Mouse (Mus musculus) frontal cortex, postnatal 36 days (tissue): Measurements from ENCODE around the gene Slc17a9.
A peak's percentile ranks its signal among the peaks of the same experiment; 100 is the strongest.

Experiments used
- DNase-seq, 2 experiments: peaks; one replicate each; pipeline ENCODE4 v3.0.0; 2022; ENCODE audit warnings: low spot score in 2 of 2

The Slc17a9 gene

DNA sequence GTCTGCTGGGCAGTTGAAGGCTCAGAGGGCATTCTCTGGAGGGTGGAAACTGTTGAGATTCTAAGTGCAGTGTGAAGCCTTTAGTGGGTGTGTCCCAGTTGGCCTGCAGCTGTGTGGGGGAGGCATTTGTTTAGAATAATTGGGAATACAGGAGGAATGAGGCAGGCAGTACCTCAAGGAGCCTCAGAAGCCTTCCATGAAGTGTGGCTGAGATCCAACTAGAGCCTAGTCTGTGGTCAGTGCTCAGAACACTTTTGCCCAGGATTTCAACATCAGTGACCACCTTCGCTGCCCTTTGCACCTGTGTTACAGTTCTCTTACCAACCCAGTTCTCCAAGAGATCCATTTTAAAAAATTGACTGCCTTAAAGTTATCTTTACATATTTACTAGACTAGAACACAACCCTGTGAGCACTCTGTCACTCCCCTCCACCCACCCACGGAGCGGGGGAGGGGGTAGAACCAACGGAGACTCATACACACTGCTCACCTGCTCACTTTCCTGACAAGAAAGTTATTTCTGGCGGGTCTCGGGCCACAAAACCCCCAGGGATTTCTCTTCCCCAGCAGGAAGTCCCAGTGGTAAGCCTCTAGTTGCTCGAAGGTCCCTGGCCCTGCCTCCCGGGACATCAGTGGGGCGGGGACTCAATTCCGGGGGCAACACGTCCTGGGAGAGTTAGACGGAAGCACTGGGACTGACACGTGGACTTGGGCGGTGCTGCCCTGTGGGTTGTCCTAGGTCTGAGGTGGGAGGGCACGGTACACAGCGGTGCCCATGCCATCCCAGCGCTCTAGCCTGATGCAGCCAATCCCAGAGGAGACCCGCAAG is at the start of gene Slc17a9:
Gene Slc17a9 (plus strand): TSS at position 679 of the 829 bp plus-strand sequence.
- no peak for DNase-seq

DNA sequence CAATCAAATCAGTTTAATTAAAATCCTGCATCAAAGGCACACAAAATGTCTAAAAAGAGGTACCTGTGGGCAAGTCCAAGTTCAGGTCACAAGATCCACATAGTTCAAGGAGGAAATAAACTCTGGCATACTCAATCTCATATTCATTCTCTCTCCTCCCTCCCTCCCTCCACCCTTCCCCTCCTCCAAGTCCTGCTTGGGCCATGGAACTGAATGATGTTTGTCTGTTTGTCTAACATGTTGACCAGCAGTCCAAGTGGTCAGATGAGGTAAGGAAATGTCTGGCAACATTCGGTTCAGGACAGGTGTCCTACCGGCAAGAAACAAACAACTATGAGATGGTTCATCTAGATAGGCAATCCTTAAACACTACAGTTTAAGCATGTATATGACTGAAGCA is 48.4 kb upstream of the Slc17a9 start:
- DNase-seq, result no peak

DNA sequence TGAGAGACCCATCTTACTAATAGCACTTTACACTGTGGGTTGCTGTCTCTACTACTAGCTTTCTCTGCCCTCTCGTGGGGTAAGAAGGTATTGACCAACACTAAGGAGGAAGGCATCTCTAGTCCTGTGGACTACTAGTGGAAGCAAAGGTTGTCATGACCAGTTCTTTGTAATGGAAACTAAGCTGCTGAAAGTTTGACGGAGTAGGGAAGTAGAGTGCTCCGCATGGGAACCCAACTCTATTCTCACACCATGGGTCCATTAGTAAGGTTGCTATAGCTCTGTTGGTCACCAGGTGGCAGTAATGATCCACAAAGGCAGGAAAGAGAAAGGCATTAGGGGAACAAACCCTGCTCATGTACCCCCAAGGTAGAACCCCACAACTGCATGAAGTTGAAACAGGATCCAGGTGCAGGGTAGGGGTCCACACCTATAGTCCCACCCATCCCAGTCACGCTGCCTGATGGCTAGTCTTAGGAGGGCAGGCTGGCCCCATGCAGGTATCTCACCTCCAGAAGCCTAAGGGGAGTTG is 46.4 kb upstream of the Slc17a9 start:
- DNase-seq, result peak; percentile 68 to 83

DNA sequence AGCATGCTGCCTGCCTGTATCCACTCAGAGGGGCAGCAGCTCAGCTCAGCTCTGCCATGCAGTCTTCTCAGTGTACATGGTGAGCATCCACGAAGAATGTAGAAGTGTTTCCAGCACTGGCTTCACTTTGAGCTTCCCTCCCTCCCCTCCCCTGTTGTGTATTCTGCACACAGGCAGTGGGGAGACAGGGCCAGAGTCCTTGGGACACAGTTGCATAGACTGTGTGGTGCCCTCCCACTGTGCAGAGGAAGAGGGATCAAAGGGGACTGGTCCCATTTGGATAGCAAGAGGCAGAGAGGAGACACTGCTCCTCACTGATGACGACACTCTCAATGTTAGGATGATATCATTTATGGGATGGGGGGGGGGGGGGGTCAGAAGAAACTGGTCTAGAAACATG is 43.8 kb upstream of the Slc17a9 start:
- no peak for DNase-seq

DNA sequence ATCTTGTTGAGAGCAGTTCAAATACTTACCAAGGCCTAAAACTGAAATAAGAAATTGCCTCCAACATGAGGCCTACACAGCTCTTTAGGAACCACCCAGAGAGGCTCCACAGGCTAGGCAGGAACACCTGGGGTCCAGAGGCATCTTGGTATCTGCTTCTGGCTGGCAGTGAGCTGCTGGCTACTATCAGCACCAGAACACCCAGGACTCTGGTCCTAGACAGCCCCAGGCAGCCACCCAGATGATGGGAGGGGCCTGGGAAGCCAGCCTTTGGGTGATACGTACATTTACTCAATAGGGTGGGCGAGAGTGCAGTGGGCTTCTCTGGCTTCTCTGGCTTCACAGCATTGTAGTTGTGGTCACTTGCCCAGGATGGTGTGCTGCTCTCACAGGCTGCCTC is 41.5 kb upstream of the Slc17a9 start:
- DNase-seq, result no peak

DNA sequence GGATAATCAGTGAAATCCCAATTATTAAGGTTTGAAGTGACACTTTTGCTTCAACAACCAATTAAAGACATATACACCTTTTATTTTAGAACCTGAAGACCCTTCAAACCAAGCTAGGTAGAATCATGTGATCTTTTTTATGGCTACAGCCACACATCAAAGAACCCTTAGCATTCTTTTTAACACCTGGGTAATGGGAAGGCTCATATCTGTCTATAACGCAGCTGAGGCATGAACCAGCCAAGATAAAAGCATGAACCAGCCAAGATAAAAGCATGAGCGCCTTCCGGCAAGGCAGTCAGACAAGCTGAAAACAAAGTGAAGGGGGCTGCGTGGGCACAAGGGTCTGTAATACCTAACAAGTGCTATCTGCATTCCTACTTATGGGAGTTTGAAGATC is 41.0 kb upstream of the Slc17a9 start:
- no peak for DNase-seq

DNA sequence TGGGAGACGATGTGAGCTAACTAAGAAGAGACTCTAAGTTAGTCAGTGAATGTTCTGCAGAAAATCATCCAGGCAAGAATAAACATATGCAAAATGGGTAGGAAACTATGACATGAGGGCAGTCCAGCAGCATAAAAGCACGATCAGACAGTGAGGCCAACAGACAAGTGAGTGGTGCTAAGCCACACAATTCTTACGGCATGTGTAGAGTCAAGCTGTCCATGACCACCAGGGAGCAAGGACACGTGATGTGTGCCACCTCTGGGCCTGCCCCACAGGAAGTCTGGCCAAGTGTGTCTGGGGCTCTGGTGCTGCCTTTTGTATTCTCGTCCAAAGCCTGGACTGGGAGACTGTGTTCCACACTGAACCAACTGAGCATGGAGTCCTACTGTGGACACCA is 35.2 kb upstream of the Slc17a9 start:
- DNase-seq, result no peak

DNA sequence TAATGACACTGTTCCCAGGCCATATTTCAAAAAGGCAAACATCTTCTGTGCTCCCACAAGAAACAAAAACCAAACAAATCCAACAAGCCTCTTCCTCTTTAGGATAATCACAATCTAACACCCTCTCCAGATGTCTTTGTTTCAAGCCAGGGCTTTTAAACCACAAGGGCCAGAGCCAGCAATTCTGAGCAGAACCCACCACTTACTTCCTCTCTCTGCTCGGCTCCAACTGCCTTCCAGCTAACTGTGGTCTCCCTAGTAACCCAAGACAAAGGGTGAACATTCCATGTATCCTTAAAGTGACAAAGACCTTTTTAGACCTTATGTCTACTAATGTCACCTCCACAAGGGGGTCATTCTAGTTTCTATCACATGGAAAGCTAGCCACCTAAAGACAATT is 32.4 kb upstream of the Slc17a9 start:
- DNase-seq, result no peak

DNA sequence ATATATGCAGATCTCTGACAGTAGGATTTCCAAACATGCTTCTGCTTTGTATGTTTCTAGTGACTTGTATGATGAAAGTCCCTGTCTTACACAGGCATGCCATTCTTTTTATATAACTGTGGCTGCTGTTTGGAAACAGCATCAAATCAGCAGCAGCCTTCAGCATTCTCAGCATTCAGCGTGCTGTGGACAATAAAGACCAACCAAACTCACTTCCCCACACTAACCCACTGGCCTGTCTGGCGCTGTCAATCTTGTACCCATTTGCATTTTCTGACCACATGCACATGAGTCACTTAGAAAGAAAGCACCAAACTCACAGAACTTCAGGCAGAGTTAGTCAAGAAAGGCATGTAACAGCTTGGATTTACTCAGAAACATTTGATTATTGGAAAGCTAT is 29.9 kb upstream of the Slc17a9 start:
- DNase-seq, result no peak

DNA sequence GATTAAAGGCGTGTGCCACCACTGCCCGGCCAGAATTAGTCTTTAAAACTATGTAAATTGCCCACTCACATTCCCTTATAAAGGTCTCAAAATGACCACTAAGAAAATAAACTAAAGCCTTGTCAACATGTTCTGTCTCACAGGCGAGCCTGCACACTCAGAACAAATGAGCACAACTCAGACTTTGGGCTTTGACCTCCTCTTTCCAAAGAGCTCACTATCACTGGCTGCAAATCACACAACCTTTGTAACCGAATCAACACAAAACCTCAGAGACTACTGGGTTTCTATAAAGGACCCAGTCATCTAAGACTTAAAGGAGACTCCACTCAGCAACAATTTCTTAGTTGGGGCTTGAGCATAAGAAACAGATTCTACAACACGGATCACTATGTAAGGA is 24.6 kb upstream of the Slc17a9 start:
- no peak for DNase-seq

DNA sequence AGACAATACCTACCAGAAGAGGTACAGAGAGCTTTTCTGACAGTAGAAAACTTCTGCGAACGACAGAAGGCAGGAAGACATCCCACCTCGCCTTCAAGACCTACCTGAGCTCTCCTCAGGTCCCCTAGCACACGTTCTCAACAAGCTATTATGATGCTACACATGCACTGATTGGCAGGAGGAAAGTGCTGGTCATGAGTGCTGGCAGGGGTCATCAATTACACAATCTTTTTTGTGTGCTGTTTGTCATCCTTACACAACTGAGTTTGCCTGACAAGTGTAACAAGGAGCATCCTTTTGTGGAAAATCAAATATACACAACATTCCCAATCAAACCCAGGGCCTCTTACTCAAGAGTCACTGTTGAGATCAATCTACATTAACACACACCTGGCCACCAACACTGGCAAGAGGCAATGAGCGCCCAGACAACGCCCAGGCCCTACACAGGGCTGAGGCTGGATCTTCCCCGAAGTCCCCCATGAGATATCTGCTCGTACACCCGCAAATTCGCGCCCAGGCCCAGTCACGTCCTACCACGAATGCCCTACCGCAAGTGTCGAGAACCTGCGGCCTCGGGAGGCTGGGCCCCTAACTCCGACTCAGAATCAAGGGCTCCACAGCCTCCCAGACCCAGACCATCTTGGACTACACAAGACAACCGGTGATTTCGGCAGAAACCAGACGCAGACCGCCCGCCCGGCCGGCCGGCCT is 23.9 kb upstream of the Slc17a9 start:
- DNase-seq, result peak in 1 of 2 experiments; percentile 20

DNA sequence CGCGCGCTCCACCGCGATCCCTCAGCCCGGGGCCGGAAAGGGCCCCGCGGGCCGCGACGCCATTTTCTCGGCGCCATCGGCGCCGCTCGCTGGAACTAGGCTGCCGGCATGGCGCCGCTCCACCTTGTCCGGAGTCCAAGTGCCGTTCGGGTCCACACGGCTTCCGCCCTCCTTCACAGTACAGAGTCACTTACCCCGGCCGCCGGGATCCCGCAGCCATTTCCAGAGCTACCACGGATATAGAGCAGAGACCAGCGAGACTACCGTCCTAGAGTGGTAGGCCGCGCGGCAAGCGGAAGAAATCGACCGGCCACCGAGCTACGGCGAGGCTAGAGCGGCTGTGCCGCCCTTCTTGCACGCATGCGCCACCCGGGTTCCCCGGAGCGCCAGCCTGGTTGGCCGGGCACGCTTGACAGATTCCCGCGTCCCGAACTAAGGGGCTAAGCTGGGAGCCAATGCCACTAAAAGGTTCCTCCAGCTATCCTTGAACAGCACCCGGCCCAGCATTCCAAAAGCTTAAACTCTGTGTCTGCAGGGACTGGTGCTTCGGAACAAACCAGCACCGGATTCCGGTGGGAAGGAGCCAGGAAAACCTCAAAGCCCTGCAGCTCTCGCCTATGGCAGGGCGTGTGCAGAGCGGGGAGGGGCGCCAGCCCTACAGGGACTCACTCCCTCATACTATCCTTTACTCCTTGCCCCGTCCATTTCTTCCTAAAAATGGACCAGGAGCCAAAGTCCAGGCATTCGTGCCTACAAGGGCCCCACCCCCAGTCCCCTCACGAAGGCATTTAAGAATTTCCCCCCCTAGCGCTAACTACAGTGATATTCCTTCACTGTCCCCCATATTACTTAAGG is 23.1 kb upstream of the Slc17a9 start:
- DNase-seq, result peak; percentile 91 to 93

DNA sequence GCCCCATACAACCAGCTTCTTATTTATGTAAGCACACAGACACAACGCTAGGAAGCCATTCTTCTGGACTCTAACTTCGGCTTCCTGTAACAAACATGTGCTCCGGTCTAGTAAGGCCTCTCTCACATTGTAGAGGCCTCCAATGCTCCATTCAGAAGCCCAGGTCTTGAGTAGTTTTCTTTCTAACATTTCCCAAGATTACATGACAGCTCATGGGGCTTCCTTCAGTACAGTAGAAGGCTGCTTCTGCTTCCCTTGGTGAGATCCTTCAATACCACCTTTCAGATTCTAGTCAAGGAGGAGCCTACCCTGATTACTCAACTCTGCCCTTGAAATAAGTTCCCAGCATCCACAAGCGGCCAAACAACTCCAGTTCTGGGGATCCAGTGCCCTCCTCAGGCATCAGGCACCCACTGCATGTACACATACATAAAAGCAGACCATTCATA is 22.3 kb upstream of the Slc17a9 start:
- DNase-seq, result no peak

DNA sequence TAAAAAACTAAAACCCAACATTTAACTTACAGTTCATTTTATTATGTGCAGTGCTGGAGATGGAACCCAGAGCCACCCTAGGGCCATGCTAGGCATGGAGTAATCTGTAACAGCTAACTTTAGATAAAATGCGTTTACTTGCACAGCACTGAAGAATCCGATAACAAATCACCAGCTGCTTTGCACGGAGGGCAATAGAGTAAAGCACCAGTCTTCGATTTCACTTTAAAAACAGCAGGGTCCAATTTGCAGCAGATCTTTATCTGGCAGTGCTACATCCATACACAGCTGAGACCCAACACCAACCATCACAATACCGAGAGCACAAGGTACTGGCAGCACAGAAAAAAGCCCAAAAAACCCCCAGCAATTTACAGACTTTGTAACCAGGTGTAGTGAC is 21.9 kb upstream of the Slc17a9 start:
- no peak for DNase-seq

DNA sequence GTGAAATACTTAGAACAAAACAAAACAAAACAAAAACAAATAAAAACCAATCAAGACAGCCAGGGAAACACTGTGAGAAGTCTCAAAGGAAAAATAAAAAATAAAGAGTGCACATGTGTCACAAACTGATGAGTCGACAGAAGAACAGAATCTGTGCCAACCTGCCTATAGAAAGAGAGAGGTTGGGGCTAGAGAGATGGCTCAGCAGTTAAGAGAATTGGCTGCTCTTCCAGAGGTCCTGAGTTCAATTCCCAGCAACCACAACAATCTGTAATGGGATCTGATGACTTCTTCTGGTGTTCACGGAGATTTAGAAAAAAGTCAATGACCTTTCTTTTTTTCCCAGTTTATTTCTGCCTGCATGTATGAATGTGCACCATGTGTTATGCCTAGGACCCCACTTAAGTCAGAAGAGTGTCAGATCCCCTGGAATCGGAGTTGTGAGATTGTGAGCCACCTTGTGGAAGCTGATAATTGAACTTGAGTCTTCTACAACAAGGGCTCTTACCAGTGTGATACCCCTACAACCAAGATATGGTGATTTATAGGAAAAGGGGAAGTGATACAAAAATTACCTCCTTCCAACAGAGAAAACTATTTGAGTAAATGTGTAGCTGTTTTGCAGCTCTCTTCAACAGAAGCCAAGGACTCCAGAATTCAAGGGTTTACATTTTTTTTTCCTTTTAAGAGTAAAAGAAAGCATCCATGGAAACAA is 21.3 kb upstream of the Slc17a9 start:
- no peak for DNase-seq

DNA sequence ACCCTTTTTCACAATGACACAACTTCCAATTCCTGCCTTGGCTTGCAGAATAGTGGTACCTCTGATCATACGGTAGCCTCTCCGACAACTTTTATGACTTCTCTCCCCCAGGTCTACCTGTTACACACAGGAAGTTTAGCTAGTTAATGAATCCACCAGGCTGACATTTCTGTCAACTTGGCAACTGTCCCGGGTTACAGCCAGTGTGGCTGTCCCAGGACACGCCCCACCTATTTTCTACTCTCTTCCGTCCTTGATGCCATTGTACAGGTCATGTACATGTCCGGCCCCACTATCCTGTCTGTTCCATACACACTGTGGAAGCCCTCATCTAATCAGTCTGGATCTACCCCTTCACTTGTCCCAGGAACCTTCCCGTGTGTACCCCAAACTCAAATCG is 20.5 kb upstream of the Slc17a9 start:
- no peak for DNase-seq

DNA sequence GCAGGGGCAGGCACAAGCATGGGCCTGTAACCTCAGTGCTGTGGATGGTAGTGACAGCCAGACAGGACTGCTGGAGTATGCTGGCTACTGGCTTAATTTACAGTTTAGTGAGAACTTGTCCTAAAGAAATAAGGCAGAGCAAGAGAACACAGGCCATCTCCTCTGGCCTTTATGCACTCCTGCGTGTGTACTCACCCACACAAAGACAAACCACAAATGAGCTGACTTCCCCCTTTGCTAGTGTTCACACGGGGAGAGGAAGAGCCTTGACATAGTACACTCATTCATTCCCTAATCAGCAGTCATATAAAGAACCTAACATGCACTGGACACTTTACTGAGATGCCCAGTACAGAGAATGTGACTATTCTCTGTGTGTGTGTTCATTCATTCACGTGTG is 20.0 kb upstream of the Slc17a9 start:
- DNase-seq, result no peak

DNA sequence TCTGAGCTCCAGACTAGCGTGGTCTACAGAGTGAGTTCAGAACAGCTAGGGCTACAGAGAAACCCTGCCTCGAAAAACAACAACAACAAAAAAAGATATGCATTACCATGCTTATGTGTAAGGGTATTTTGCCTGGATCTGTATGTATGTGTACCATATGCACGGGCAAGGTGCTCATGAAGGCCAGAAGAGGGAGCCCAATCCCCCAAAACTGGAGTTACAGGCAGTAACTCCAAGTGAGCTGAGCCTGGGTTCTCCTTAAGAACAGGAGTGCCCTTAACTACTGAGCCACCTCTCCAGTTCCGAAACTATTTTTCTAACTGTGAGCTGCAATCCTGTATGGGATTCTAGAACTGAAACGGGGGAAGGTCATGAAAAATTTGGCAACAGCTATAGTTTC is 19.1 kb upstream of the Slc17a9 start:
- DNase-seq, result no peak

DNA sequence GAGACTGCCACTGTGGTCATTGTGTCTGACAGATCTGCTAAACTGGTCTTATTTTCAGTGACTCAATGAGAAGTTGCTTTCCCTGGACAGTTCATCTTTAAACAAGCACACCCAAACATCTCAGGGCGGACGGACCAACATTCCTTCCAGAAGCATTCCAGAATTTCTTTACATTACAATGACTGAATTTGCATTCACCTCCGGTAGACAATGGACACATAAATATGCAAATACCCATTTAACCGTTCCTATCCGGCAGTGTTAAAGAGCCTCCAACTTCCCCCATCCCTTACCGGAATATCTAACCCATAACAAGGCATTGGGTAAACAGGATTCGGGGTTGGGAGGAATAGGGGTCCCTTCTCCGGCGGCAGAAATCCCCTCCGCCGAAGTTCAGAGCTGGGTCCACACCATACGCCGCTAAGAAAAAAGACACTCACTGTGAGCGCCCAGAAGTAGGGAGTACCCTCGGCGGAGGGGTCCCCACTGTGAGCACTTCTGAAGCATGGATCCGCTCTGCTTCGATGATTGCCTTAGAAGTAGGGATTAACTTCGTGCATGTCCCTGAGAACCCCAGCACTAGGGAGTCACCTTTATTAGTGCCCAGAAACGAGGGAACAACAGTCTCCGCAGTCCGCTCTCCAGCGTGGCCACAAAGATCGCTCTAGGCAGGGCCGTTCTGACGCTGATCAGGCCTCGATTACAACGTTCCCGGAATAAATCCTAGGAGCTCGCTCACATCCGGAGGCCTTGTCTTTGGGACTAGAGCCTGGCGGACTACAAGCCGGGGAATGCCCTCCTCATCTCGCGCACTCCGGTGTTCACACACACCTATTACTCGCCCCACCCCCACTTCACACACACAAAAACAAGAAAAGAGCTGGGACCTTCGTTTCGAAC is 15.8 kb upstream of the Slc17a9 start:
- DNase-seq, result no peak

DNA sequence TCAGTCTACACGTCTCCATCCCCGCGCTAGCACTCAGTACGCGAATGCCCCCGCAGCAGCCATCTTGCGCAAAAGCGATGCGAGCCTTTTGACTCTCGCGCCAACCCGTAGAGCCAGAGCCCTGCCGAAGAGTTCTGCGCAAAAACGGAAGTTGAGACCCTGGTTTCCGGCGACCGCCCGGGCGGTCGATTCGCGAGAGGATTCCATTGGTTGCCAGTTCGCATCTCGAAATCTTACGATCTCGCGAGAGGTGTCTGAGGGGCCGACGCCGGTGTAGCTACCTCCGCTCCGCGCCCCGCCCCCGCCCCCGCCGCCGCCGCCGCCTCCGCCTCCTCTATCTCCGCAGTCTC is 15.2 kb upstream of the Slc17a9 start, which contains the start of the genes Dido1 and Gid8:
Gene Dido1 (minus strand): TSS at position 77 of the 350 bp plus-strand sequence.
Gene Gid8 (plus strand): TSS at position 195 of the 350 bp plus-strand sequence.
- peak; percentile 96 for DNase-seq
